Mouse (Mus musculus) heart, postnatal 0 days (tissue): ENCODE measurements around the gene Pank4.

ENCODE experiments used
- CTCF ChIP-seq: IDR thresholded peaks from 2 replicates; pipeline ENCODE4 v1.5.1; 2016; ENCODE audit warnings: antibody characterized with exemption, control low read depth, low read depth
- EP300 ChIP-seq: IDR thresholded peaks from 2 replicates; pipeline ENCODE4 v1.6.1; 2016; ENCODE audit warnings: antibody characterized with exemption, low read depth

DNA sequence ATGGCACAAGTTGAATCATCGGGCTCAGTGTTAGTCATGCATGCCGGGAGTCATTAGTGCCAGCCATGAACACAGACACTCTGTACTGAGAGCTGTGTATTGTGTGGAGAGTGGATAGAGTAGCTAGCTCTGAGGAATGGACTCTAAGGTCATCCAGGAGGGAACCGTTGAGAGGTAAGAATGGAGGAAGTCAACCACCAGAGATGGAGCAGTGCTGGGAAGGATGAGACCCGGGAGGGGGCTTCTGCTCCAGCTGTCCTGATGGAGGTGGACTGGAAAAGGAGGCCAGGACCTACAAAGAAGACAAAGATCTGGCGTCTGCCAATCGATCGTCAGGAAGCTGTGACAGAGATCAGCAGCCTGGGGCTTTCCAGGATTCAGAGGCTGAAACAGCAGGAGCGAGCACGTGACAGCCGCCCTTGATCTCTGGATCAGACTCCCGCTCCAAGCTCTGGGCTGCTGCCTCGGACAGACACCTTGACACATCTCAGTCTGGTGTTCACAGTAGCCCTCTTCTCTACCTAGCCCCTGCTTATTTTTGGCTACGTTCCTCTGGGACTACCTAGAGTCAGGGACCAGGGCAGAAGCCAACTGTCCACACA, 30.5 kb upstream of the Pank4 start:
- TF ChIP-seq CTCF: no peak
- TF ChIP-seq EP300: no peak
